Comparison of ENCODE assay signal across 21 mouse cellular contexts in genomic region chr6:58889917-58890316, GRCm38 (mm10). TPM values are rescaled to one million over a fixed set of nuclear protein-coding genes. Genes with fewer than 3 reads are reported as not detected.
"Had no signal": no experiment of that assay in that cellular context is flagged by ENCODE, and none has a peak within 500 bp of the region (broad histone marks: within the 10 kb centered on the region; RNA-seq: fewer than 3 reads in every experiment).

No protein-coding gene starts in this region.

- H3K27me3 ChIP-seq: liver, embryonic 12.5 days; lung, embryonic 15.5 days; midbrain, embryonic 13.5 days; midbrain, embryonic 15.5 days; neural tube, embryonic 12.5 days had no signal

- H3K4me3 ChIP-seq: liver, embryonic 12.5 days; lung, embryonic 15.5 days; midbrain, embryonic 13.5 days; midbrain, embryonic 15.5 days; neural tube, embryonic 12.5 days had no signal

- H3K4me1 ChIP-seq: lung, embryonic 15.5 days; midbrain, embryonic 13.5 days; midbrain, embryonic 15.5 days; neural tube, embryonic 12.5 days had no signal

- H3K9me3 ChIP-seq: liver, embryonic 12.5 days; lung, embryonic 15.5 days; midbrain, embryonic 13.5 days; midbrain, embryonic 15.5 days; neural tube, embryonic 12.5 days had no signal

- H3K36me3 ChIP-seq: liver, embryonic 12.5 days had no signal

- ATAC-seq: liver, embryonic 12.5 days; lung, postnatal 0 days; midbrain, embryonic 13.5 days; midbrain, embryonic 15.5 days had no signal

- H3K9ac ChIP-seq: liver, embryonic 12.5 days; liver, embryonic 14.5 days; lung, embryonic 15.5 days; midbrain, embryonic 13.5 days; midbrain, embryonic 15.5 days; neural tube, embryonic 12.5 days had no signal

- H3K27ac ChIP-seq: liver, embryonic 12.5 days; liver, embryonic 14.5 days; lung, embryonic 15.5 days; macrophage; midbrain, embryonic 13.5 days; midbrain, embryonic 15.5 days; neural tube, embryonic 12.5 days had no signal

- DNase-seq: lung, adult 2 months; lung, postnatal 14 days; lung, postnatal 36 days; retina, postnatal 1 day; right cerebral cortex, adult 18-20 months; right cerebral cortex, postnatal 25 days; right cerebral cortex, postnatal 4 days; spleen, adult 18-20 months; thymus, adult 2 months; thymus, postnatal 25 days; thymus, postnatal 4 days had no signal

RNA-seq across cellular contexts. Expression of gene Nap1l5, which starts 17.0 kb away (rescaled TPM):
- total RNA-seq: monocyte, adult 5-6 weeks; neutrophil, adult 5-6 weeks had no signal
- polyA plus RNA-seq: macrophage had no signal
